Mouse (Mus musculus) right cerebral cortex, postnatal 14 days (tissue): ENCODE data around the gene Ilk.
"Not testable (repeated sequence)": the region's sequence is repeated elsewhere in the genome, so short reads cannot be mapped to it uniquely, and the experiment has no call there.

ENCODE experiments used
- DNase-seq: peaks from one replicate; pipeline ENCODE4 v3.0.0; 2022

Gene Ilk

GRCm38 (mm10) chr7:105736264-105736901, at the start of gene Ilk:
Ilk (plus strand) TSS chr7:105736592.
- DNase-seq: peak; percentile 90

GRCm38 (mm10) chr7:105690875-105691274, 45.5 kb upstream of the Ilk start:
- no peak for DNase-seq

DNA sequence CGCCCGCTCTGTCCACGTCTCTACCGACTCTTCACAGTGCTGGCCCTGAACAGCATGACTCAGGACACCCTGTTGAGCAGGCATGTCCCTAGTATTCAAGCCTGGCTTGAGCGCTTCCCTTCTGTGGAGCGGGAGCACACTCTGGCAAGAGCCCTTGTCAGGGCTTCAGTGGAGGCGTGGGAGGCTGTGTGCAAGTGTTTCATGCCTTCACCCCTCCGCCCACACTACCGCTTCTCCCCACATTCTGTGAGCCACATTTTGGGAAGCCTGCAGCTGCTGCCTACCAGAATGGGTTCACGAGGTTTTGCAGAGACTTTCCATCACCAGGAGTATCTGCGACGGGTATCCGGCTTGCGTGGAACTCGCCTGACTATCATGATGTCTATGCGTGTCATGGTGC, 33.2 kb upstream of the Ilk start:
- no peak for DNase-seq

DNA sequence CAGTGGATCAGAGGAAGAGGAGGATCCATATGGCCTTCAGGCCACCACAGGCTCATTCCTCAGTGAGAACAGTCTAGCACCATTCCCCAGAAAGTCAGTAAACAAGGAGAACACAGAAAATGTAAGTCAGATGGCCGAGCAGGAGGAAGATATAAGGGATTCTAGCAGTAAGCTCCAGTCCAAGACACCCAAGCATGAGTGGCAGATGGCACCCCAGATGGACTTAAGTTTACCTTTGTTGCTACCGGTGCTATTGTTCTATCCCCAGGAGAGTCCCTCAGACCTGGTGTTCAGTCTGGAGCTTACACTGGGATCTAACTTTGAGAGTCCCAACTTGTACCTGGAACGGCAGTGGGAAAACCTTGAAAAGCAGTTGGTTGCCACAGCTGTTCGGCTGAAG, 32.6 kb upstream of the Ilk start:
- DNase-seq: no peak

DNA sequence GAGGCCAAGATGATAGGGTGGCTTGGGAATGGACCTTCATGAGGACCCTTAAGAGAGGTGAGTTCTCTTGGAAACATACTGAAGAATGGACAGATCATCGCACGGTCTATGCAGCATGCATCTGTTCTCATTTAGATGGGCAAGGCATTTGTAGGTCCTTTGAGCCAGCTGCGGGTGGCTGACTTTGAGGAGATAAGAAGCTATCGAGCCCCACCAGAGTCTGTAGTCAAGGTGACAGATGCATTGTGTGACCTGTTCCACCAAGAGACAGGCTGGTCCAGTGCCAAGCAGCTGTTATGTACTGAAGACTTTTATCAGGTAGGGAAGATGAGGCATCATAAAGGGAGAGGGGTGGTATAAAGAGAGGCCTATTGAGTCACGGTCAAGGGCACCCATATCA, 27.7 kb upstream of the Ilk start:
- no peak for DNase-seq

DNA sequence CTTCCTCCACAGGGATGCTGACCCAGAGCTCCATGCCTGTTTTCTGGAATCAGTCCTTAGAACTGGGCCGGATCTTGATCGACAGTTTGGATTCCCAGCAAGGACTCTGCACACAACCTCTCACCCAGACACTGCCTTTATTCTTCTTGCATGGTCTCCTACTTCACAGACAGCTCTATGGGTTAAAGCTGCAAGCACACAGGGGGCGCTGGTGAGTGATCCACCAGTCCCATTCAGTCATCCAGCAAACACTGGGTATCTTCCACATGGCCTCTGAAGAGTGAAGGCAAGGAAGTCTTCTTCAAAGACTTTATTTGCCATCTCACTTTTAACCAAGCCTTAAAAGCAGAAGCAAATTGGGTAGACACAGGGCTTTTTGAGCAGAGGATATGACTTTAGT, 21.0 kb upstream of the Ilk start:
- DNase-seq: no peak

DNA sequence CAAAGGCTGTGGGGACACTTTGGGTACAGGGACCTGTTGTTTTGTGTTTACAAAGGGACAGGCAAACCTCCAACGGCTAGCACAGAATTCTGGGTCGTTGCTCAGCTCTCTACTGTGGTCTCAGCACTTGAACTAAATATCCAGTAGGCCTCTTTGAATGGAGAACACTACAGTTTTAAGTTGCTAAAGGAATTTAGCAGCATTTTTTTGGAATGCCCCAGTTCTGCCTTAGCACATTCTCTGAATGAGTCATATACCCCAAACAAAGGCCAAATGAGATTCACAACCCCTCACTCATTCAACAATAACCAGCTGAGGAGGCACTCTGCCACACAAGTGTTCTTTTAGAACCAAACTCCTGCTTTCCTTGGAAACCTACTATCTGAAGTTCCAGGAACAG, 14.5 kb upstream of the Ilk start:
- no peak for DNase-seq

- DNase-seq: no peak
Observed at GRCm38 (mm10) chr7:105726144-105726979, 10.0 kb upstream of the Ilk start.

DNA sequence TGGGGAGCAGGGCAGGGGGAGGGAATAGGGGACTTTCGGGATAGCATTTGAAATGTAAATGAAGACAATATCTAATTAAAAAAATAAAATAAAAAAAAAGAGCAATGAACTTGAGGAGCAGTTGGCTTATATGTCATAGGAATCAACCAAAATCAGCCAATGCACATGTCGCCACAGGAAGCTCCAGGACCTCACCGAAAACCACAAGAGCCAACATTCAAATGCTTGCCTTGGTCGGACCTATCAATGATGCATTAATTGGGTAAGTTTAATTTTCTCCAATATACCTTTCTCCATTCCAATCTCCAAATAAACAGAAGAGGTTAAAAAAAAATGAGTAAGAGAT, 9.4 kb upstream of the Ilk start:
- no peak for DNase-seq

GRCm38 (mm10) chr7:105728701-105729428, 7.5 kb upstream of the Ilk start:
- no peak for DNase-seq

DNA sequence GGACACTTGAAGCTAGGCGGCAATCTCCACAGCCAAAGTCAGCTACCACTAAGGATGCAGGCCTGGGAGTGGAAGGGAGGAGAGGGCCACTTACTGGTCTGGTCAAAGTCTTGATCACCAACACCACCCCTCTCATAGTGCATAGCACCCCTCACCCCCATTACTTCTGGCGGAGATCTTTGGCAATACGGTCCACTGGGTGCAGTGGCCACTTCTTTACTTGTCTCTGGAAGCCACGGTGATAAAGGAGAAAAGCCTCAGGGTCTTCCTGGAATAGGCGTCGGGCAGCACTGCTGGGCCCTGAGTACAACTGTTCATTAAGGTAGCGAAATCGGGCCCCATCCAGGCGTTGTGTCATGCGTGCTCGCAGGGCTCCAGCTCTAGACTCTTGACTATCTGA, 2.6 kb upstream of the Ilk start:
- DNase-seq: no peak

DNA sequence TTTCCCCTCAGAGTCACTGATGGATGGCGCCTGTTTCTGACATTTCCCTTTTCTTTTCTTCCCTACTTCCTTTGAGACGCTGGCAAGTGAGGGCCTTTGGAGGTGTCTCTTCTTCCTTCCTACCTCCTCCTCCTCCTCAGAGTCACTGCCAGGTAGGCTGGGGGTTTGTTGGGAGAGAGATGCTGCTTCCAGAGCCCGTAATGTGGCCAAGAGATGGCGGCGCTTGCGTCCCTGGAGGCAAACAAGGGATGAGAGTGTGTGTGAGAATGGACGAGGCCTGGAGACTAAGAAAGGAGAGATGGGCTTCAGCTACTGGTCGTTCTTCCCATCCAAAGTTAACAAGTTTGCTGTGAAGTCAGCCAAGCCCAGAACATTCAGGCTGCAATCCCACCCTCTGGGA, 1.6 kb upstream of the Ilk start:
- DNase-seq: no peak

GRCm38 (mm10) chr7:105735464-105735863, 928 bp upstream of the Ilk start:
- not testable (repeated sequence) for DNase-seq

- no peak for DNase-seq
Observed at GRCm38 (mm10) chr7:105736911-105737521, 624 bp downstream of the Ilk start, which contains the start of gene Rrp8. Rrp8 (minus strand) TSS chr7:105737385.

- no peak for DNase-seq
Observed at GRCm38 (mm10) chr7:105737648-105738047, 1.3 kb downstream of the Ilk start.

GRCm38 (mm10) chr7:105738286-105738685, 1.9 kb downstream of the Ilk start:
- DNase-seq: no peak

DNA sequence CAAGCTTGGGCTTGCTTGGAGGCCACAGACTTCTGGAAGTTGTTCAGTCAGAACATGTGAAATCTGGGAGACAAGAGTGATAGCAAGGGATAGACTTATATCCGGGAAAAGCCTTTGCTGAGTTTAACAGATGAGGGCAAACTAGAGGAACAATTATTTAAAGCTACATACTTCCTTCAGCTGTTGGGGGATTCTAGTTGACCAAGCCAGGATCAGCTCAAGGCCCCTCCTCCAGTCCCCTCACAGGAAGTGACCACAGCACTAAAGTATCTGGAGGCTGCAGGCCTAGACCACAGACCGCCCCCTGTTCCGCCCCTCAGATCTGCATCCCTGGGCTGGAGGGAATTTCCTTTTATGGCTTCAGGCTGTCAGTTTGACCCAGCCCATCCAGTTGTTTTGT, 2.6 kb downstream of the Ilk start:
- DNase-seq: no peak

- DNase-seq: no peak
Observed at GRCm38 (mm10) chr7:105740089-105740795, 3.9 kb downstream of the Ilk start.

GRCm38 (mm10) chr7:105740851-105741250, 4.5 kb downstream of the Ilk start:
- DNase-seq: no peak

- no peak for DNase-seq
Observed at GRCm38 (mm10) chr7:105741978-105742377, 5.6 kb downstream of the Ilk start.

DNA sequence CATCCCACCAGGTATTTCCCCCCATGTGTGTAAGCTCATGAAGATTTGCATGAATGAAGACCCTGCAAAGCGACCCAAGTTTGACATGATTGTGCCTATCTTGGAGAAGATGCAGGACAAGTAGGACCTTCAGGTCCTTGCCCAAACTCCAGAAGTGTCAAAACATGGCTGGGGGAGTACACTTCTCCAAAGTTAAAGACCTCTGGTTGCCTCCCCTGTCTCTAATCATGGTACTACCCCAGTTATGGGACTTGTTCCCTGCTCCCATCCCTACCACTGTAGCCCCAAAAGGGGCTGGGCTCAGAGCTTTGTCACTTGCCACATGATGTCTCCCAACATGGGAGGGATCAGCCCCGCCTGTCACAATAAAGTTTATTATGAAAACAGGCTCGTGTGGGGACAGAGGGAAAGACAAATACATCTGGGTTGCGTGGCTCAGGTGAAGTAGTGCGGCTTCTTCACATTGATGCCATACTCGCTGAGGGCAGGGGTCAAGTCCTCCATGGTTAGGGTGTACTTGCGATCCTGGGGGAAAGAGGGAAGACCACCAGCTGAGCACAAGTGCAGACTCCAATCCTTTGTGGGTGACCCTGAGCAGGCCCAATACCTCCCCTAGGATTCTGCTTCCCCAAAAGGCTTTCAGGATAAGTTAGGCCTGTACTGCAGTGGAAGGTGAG, 6.3 kb downstream of the Ilk start:
- not testable (repeated sequence) for DNase-seq

- not testable (repeated sequence) for DNase-seq
Observed at GRCm38 (mm10) chr7:105743246-105743925, 7.0 kb downstream of the Ilk start.
